Mouse (Mus musculus) frontal cortex, postnatal 10 days (tissue): ENCODE measurements at regions not wholly inside any gene's neighbourhood (a gene's known extent, or its start where the extent isn't known, plus 50 kb on each side); places are given as distances from the start of the nearest gene placed in this dataset.

ENCODE experiments used
- DNase-seq, 2 experiments: peaks; one replicate each; pipeline ENCODE4 v3.0.0; 2022; ENCODE audit warnings: low spot score in 2 of 2, mixed read lengths in 1 of 2

DNA sequence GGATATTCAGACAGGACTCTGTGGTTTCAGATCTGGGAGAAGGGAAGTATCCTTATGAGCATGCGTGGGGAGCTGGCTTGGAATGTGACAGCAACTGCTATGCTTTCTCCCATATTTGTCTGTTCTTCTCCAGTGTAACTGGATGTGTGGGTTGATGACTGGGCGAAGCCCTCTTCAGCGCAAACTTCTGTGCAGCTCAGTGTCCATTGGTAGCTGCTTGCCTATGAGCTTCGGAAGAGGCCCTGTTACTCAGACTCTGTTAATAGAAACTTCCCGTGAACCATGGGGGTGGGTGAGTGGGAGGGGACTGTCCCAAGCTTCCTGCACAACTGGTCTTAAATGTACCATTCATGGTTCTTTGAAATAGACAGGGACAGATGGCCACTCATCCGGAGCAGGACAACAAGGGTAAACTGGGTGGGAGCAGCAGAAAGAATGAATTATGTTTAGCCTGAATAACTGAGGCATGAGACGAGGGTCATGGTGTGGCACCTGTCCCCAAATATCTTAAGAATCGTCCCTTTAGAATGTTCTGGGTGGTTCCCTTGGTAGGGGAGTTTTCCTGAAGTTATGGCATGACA, 141.1 kb upstream of the Plxnc1 start:
- no peak for DNase-seq

DNA sequence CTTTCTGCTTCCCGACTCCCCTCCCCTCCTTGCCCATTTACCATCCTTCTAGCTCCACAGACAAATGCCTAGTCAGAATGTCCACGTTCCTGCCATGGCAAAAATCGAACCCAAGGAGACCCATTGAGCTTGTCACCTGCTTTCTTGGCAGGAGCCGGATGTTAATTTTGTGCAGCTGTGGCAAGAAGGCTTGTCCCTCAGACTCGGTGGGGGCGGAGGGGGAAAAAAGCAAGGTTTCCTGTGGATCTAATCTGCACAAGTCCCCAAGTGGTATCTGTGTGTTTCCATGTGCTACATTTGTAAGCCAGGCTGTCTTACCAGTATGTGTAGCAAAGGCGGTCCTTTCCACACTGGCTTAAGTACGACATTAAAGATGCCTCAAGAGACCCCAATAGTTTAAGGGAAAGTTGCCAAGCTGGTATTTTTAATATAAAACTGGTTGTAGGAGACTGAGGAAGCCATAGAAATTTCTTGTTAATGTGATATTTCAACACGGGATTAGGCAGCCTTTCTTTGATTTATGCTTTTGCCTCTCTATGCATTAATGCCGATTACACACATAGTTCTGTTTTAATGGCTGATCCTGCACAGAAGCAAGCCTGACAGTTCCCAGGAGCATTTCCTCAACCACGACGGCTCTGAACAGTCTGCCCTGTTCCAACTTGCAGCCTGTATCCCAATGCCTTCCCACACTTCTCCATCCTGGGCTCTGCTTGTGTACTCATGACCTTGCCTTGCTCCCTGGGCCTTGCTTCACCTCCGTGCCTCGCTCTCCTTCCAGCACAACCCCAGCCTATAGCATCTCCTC, 138.9 kb upstream of the Plxnc1 start:
- DNase-seq: no peak

DNA sequence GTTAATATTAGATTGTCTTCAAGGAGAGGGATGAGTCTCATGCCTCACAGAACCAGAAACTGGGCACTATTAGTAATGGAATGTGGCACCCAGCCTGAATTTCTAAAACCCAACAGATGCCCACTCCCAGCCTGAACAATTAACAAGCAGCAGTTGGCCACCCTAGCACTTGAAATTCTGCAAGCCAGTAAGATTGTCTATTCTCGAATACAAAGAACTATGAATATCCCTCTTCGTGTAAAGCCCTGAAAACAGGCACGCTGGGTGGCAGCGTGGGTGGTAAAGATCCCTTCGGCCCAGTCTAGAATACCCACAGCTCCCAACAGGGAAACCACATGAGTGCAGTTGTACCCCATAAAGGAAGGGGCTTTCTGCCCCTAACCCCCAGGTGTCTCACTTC, 138.0 kb upstream of the Plxnc1 start:
- peak; percentile 22 to 26 for DNase-seq

DNA sequence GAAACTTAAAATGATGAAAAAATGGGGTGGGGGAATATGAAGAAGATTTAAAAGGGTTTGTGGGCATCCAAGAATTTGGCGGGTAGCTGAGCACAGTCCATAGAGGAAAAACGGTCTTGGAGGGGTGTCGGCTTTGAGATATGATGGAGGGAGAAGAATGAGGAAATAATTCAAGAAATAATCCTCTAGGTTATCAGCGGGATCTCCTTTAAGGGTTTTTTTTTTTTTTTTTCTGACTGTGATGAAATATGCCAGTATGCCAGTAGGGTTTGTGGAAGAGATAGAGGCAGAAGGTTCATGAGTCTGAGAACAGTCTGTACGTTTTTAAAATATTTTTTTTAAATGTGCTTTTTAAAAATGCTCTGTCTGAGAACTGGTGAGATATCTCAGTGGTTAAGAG, 135.3 kb upstream of the Plxnc1 start:
- no peak for DNase-seq

DNA sequence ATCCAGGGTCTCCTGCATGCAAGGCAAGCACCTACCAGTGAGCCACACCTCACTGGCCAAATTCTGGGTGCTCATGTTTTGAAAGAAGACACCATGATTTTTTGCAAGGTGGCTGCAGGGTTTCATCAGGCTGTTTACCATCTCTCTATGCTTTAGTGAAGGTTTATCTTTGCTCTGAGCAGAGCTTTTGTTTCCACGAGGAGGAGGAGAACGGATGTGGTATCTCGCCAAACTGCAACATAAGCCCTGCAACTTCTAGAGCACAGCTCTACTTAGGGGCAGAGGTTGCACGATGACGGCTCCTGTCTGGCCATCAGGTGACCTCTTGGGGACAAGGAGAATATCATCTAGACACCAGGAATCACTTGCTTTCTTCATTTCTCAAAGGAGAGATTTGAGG, 131.8 kb upstream of the Plxnc1 start:
- no peak for DNase-seq

DNA sequence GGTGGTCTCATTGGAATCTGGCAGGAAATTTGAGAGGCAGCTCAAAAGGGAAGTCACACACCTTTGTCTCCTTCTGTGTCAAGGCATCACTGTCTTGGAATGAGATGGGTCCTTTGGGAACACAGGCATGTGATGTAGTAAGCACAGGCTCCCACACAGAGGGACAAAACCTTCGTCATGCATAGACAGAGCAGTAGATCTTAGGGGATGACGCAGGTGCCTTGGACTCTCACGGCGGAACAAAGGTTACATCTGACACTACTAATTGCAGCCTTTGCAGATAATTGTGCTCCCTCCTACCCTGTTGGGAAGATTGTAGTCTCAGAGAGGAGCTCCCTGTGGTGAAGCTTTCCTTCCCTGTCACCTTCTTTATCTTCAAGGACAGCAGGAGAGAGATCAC, 131.3 kb upstream of the Plxnc1 start:
- no peak for DNase-seq

DNA sequence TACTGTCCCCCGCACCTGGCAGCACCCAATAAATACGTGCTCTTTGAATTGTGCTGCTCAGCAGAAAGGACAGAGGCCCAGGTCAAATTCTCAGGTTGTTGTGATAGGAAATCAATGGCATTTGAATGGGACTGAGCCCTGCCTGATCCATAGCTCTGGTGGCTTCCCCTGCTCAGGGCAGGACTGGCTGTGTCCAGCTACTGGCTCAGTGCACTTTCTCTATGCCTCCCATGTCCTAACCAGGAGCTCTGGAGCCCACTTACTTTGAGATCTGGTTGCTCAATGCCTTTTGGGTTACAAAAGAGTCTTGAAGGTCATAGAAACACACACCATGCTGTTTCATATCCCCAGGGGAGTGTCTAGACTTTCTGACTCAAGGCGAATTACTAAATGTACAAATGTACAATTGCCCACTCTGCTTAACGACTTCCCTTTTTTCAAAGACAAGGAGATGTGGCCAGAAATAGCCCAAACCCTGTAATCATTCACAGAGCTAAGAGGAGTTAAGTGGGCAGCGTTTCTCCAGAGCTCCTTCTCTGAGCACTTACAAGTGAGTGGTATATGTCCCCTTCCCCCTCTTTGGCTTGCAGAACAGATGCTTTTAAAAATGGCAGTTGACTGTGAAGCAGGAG, 130.4 kb upstream of the Plxnc1 start:
- DNase-seq: no peak

DNA sequence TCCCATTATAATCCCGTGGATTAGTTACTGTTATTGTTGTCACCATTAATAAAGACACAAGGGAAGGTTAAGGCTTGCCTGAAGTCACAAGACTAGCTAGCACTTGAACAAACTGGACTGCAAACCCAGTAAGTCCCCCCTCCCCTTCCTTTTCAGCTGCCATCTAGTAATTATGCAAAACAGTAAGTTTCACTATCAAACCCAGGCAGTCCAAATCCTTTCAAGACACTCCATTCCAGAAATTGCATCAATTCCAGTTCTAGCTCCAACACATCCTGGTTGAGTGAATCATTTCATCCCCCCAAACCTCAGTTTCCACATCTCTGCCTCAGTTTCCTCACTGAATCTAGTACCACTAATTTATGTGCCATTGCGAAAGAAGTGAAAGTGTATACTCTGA, 129.7 kb upstream of the Plxnc1 start:
- no peak for DNase-seq

DNA sequence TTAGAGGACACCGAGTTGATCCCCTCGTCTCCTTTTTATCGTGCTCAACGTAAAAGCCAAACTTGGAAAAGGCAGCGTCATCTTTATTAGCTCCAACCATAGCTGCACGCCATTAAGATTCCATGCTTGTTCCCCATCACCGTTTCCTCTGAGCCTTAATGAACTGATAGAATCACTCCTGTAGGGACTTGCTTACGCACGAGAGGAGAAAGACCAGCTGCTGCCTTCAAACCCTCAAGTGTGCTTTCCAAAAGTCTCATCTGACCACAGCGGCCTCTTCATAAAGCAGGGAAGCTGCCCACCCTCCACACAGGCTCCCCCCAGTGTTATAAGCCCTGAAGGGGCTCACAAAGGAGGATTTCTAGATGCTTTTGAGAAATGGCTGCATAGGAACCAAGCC, 123.3 kb upstream of the Plxnc1 start:
- DNase-seq: no peak

DNA sequence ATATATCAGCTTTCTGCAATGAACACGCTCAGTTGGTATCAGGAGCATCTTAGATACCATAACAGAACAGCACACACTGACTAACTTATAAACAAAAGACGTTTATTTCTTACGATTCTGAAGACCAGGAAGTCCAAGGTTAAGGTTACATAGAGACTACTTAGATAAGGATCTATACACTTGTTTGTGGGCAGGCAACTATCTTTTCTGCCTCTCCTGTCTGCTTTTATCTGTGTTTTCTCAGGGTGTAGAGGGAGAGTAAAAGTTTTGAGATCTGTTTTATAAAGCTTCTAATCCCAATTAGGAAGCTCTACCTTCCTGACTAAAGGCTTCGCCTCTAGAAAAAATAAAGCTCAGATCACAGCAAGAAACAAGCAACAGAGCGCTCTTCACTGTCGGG, 122.1 kb upstream of the Plxnc1 start:
- no peak for DNase-seq

DNA sequence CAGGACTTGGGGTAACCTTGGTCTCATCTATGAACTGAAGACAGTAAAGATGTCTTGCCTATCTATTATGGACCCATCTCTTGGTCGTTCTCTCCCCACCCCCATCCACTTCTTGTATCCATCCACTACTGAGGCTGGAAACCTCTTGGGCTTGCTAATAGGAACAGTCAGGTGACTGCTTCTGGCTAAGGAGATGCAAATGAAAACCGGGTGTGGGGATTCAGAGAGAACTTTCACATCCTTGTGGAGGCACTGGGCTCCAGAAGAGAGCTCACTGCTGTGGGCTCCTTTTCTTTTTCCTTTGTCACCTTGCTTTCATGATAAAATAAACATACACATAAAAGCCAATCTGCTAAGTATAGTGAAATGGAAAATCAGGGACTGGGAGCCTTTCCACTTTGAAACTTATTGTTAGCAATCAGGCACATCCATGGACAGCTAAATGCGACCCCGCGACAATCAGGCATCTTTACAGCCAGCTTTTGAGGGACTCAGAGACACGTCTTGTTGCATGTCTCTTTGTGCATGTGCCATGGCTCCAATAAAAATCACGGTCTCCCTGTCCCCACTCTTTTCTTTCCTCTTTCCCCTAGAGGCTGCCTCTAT, 115.0 kb upstream of the Plxnc1 start:
- DNase-seq: no peak

DNA sequence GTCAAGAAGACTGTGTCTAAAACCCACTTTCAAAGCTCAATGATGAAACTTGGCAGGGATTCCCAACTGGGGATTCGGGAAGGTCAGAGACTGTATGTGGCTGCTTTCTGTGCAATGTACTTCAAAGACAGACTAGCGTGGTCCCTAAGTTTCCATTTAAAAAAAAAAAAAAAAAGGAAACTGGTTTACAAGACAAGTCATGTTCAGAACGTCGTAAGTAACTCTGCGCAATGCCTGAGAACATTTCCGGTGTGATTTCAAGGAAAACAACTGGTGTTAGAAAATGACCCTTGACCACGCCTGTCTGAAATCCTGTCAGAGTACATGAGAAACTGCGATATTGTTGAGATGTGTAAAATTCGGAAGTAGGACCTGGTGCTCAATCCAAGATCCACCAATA, 114.4 kb upstream of the Plxnc1 start:
- no peak for DNase-seq

DNA sequence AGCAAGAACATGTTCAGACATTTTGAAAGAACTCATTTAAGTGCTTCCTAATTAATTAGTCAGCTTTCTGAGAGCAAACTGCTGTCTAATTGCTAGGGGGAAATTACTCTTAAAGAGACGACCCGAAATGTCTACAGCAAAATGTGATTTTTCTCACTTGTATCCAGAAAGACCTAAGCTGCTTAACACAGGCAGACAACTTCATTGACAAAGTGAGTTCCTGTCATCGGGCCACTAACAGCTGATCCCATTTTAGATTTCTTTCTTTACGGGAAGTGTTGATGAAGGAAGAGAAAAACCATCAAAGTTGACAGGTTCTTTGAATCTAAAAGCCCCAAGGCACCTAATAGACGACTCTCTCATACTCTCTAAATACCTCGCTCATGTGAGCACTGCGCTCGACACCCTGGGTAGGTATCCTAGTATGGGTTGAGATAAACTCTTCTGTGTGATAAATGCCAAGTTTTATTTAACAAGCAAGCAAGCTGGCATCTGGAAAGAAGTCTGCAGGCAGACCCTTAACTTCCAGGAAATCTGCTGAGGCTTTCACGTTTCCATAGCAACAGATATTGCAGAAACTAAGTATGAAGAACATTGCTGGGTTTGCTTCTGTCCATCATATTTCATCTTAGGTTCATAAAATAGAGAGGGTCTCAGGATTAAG, 112.5 kb upstream of the Plxnc1 start:
- no peak for DNase-seq

DNA sequence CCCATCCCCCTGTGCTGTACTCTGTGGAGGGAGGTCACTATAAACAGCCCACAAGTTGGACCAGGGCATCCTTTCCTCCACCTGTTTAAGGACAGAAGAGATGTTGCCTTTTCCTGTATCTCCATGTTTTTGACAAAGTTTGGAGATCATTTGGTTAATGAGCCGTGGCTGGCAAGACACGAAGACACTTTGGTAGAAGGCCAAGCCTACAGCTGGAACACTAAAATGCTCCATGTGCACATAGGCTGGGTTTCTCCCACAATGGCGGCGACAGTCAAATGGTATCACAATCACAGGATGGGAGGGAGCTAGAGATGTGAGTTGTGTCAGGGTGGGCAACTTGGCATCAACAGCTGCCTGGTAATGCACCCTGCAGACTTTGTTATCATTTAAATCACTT, 111.9 kb upstream of the Plxnc1 start:
- no peak for DNase-seq

DNA sequence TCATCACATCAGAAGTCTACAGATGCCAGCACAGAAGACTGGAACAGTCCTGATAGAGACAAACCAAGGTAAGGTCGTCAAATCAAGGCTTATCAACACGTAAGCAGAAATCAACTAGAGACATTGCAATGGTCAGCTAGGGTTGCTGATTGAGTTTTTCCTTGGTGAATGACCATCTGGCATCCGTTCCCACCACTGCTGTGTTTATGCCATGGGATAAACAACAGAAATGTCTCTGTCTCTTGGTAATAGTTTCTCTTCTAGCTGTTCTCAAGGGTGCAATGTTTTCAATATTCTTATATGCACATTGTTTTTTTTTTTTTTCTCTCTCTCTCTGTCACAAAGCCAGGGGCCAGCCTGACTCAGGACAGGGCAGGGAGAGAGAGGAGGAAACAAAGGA, 110.2 kb upstream of the Plxnc1 start:
- no peak for DNase-seq

DNA sequence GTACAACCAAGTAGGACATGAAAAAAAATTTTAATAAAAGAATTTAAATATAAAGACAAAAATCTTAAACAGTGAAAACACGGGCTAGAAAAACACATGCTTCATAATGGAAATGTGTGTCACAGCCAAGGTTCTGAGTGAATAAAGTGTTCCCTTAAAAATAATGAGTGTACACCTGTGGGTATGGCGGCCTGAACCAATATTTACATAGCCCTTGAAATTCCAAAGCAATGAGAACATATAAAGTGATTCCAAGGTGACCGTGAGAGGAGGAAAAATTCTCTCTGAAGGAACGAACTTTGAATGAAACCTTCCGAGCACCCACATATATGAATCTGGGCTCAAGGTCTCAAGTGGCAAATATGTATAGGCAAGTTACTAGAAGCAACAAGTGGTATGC, 104.2 kb upstream of the Plxnc1 start:
- DNase-seq: no peak

DNA sequence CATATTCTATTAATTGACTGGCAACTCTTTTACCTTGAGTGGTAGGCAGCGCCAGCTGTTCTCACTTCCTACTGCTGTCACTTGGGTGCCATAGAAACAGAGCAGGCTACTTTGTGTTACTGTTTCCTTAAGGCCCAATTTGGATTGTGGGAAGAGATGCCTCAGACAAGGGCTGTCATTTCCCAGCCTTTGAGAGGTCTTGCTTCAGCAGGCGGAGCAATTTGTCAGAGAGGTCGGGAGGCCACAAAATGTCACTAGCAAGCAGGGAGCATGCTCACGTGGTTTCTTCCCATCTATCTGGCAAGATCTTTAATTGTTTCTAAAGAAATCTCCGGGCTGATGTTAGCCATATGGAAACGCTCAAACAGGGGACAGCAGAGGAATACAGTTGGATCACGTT, 99.3 kb upstream of the Plxnc1 start:
- no peak for DNase-seq

DNA sequence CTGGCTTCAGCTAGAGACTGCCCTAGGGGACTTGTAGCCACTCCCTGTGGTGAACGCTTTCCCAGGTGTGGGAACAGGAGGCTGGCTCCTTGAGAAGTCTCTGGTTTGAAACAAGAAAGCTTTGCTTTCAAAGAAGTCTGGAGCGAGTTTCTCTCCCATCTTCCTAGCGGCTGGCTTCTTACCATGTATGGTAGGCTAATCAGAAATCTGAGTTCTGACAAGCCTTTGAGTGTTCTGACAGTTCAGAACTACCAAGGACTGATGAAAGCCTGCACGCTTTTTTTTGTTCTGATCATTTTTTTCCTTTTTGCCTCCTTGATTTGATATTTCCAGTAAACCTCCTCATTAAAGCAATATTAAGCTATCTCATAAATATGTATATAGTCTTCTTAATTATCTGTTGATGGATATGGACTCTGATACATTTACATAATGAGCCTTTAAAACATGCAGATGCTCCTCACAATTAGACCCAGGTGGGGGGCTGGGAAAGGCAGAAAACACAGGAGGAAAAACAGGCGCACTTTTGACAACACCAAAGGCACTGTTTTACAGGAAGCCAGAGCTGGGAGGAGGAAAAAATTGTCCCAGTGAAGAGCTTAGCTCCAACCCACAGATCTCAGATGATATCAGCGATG, 95.7 kb upstream of the Plxnc1 start:
- no peak for DNase-seq

DNA sequence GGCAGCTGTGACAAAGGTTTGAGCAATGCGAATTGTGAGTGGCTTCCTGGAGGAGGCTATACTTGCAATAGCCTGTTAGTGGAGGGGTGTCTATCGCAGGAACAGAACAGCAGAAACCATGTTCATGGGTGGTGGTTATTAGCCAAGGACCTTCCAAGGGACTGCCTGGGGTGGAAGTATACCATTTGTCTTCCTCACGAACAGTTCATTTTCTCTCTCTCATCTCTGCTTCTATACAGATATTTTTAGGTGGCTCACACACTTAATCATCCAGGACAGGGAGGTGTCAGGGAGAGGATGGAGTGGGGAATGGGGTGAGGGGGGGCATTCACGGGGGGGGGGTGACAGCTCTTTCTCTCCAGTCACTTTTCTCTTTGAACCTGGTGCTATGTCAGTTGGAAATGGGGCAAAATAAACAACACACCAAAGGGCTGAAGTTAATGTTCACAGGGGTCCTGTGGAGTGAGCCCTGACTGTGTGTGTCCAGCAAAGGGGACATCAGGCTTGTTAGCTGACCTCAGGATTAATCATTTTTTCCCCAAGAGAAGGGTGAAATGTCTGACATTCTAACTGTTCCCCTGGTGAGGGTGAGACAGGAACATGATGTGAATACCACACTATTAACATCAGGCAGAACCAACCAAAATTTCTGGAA, 91.5 kb upstream of the Plxnc1 start:
- DNase-seq: no peak

DNA sequence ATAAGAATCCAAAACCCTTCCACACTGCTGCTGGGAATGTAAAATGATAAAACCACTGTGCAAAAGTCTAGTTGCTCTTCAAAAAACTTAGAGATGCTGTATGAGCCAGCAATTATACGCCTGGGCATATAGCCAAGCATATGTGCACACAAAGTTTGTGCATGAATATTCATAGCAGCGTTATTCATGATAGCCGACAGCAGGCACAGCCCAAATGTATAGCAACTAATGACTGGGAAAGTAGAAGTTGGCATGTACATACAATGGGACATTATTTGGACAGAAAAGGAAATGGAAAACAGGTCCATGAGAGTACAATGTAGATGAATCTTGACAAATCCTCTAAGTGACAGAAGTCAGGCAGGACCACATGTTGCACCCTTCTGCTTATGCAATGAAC, 90.7 kb upstream of the Plxnc1 start:
- peak; percentile 31 to 49 for DNase-seq

DNA sequence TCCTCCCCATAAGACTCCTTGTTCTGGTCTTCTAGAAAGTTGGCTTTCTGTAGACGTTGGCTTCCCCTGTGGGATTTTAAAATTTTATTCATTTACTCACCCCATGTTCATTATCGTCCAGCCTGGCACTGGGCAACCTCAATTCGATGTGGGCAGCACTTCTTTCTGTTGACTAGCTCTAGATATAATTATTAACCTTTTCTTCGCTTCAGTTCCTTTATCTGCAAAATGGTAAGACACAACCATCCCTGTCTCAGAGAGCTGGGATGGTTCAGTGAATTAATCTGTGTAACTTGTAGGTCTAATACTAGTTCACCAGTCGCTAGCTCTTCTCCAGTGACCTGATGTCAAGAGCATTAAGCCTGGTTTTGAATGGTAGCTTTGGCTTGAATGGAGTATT, 89.9 kb upstream of the Plxnc1 start:
- no peak for DNase-seq
